Mouse (Mus musculus) ES-Bruce4 (cell line): ENCODE results near the gene B3galt5. TPM values are rescaled to one million over a fixed set of nuclear protein-coding genes. Genes with fewer than 3 reads are reported as not detected.

Source experiments
- H3K27ac ChIP-seq: 2 replicates; pipeline ENCODE4 v1.5.1; 2012; ENCODE audit warnings: low read length, inconsistent platforms; ENCODE audit not compliant: insufficient read depth
- H3K27me3 ChIP-seq: 2 replicates; pipeline ENCODE4 v1.6.1; 2012; ENCODE audit warnings: mild to moderate bottlenecking, low read length, inconsistent platforms; ENCODE audit not compliant: control insufficient read depth, poor library complexity, insufficient read depth, severe bottlenecking
- H3K36me3 ChIP-seq: 2 replicates; pipeline ENCODE4 v1.6.1; 2012; ENCODE audit warnings: inconsistent platforms, mild to moderate bottlenecking, low read length, moderate library complexity; ENCODE audit not compliant: control insufficient read depth, poor library complexity, insufficient read depth, severe bottlenecking
- H3K4me1 ChIP-seq: one replicate; pipeline ENCODE4 v1.8.1; 2011; ENCODE audit warnings: low read length; ENCODE audit not compliant: control insufficient read depth, insufficient read depth
- H3K4me3 ChIP-seq: 2 replicates; pipeline ENCODE4 v1.5.1; 2011; ENCODE audit warnings: low read depth, mild to moderate bottlenecking, low read length
- H3K9ac ChIP-seq: 2 replicates; pipeline ENCODE4 v1.6.1; 2012; ENCODE audit warnings: low read depth, mild to moderate bottlenecking, inconsistent platforms; ENCODE audit not compliant: poor library complexity, severe bottlenecking
- H3K9me3 ChIP-seq: replicated peaks from 2 replicates; pipeline ENCODE4 v1.6.1; 2012; ENCODE audit warnings: mild to moderate bottlenecking, low read length, inconsistent platforms; ENCODE audit not compliant: control insufficient read depth, poor library complexity, insufficient read depth, severe bottlenecking
- CTCF ChIP-seq: IDR thresholded peaks from one replicate; pipeline ENCODE4 v1.8.1; 2011; ENCODE audit warnings: low read depth, low read length
- EP300 ChIP-seq: IDR thresholded peaks from 2 replicates; pipeline ENCODE4 v1.6.1; 2011; ENCODE audit warnings: low read depth, low read length; ENCODE audit not compliant: insufficient read depth
- POLR2A ChIP-seq: IDR thresholded peaks from one replicate; pipeline ENCODE4 v1.8.1; 2011; ENCODE audit warnings: low read length; ENCODE audit not compliant: insufficient read depth
- polyA plus RNA-seq: library from polyadenylated mRNA; stranded (reverse); fragments of >200 nt; gene quantifications from 2 replicates; pipeline ENCODE4 v1.2.4, GENCODE M21; 2011; ENCODE audit warnings: low read depth; ENCODE audit not compliant: missing spikeins, insufficient read depth, insufficient read length

The B3galt5 gene
- polyA plus RNA-seq, 1 experiment: not detected

GRCm38 (mm10) chr16:96341269-96341668 lies 105.7 kb downstream of the B3galt5 start:
- H3K9ac ChIP-seq: no peak overlapping the region
- H3K27ac ChIP-seq: no peak overlapping the region
- H3K4me3 ChIP-seq: no peak overlapping the region
- H3K9me3 ChIP-seq: no peaks in the 10 kb centered on the region
- no peaks in the 10 kb centered on the region; the same call in 1 of the 2 replicates for H3K27me3 ChIP-seq
- no peaks in the 10 kb centered on the region for H3K4me1 ChIP-seq
- no peak for TF ChIP-seq EP300
- TF ChIP-seq CTCF: peak; percentile 45
- TF ChIP-seq POLR2A: no peak
- H3K36me3 ChIP-seq: no peaks in the 10 kb centered on the region

- H3K27me3 ChIP-seq: no peaks in the 10 kb centered on the region; the same call in 1 of the 2 replicates
- TF ChIP-seq CTCF (no peak), POLR2A (no peak), EP300 (no peak)
- H3K4me3 ChIP-seq: no peak overlapping the region
- no peaks in the 10 kb centered on the region for H3K36me3 ChIP-seq
- H3K4me1 ChIP-seq: no peaks in the 10 kb centered on the region
- no peak overlapping the region for H3K9ac ChIP-seq
- H3K9me3 ChIP-seq: no peaks in the 10 kb centered on the region
- H3K27ac ChIP-seq: no peak overlapping the region
These were observed 106.3 kb downstream of the B3galt5 start for GRCm38 (mm10) chr16:96341945-96342344.

- Histone ChIP-seq H3K27me3 (no peaks in the 10 kb centered on the region; the same call in 1 of the 2 replicates), H3K4me3 (no peak overlapping the region), H3K27ac (no peak overlapping the region), H3K36me3 (no peaks in the 10 kb centered on the region), H3K9me3 (no peaks in the 10 kb centered on the region), H3K4me1 (no peaks in the 10 kb centered on the region), H3K9ac (no peak overlapping the region)
- no peak for TF ChIP-seq EP300
- TF ChIP-seq POLR2A: no peak
- TF ChIP-seq CTCF: peak; percentile 94
These were observed 109.5 kb downstream of the B3galt5 start for GRCm38 (mm10) chr16:96345117-96345516.

GRCm38 (mm10) chr16:96348070-96348469 lies 112.5 kb downstream of the B3galt5 start:
- Histone ChIP-seq H3K4me3 (no peak overlapping the region), H3K9ac (no peak overlapping the region), H3K36me3 (no peaks in the 10 kb centered on the region), H3K27me3 (no peaks in the 10 kb centered on the region), H3K4me1 (no peaks in the 10 kb centered on the region), H3K27ac (no peak overlapping the region), H3K9me3 (no peaks in the 10 kb centered on the region)
- TF ChIP-seq CTCF (no peak), POLR2A (no peak), EP300 (no peak)

GRCm38 (mm10) chr16:96348766-96349165 lies 113.2 kb downstream of the B3galt5 start:
- peaks cover 2% of the 10 kb centered on the region for H3K4me1 ChIP-seq
- H3K27me3 ChIP-seq: no peaks in the 10 kb centered on the region
- H3K4me3 ChIP-seq: no peak overlapping the region
- TF ChIP-seq POLR2A (no peak), EP300 (no peak), CTCF (no peak)
- no peak overlapping the region for H3K27ac ChIP-seq
- H3K9me3 ChIP-seq: no peaks in the 10 kb centered on the region
- no peaks in the 10 kb centered on the region for H3K36me3 ChIP-seq
- H3K9ac ChIP-seq: no peak overlapping the region

GRCm38 (mm10) chr16:96351520-96351919 lies 115.9 kb downstream of the B3galt5 start:
- Histone ChIP-seq H3K36me3 (no peaks in the 10 kb centered on the region), H3K9ac (no peak overlapping the region), H3K9me3 (no peaks in the 10 kb centered on the region), H3K4me3 (no peak overlapping the region), H3K27ac (no peak overlapping the region), H3K4me1 (peaks cover 2% of the 10 kb centered on the region), H3K27me3 (no peaks in the 10 kb centered on the region)
- TF ChIP-seq EP300 (no peak), CTCF (no peak), POLR2A (no peak)
